Mouse (Mus musculus) T-cell, adult 2 months (primary cell): Measurements from ENCODE around the gene Itsn2.
A peak's percentile ranks its signal among the peaks of the same experiment; 100 is the strongest.
"Not testable (repeated sequence)": the region's sequence is repeated elsewhere in the genome, so short reads cannot be mapped to it uniquely, and the experiment has no call there.

Experiments
- DNase-seq: peaks from one replicate; pipeline ENCODE4 v3.0.0; 2022; ENCODE audit warnings: low spot score

Gene Itsn2

GRCm38 (mm10) chr12:4708881-4709604 lies 116.6 kb downstream of the Itsn2 start:
- DNase-seq: no peak

DNA sequence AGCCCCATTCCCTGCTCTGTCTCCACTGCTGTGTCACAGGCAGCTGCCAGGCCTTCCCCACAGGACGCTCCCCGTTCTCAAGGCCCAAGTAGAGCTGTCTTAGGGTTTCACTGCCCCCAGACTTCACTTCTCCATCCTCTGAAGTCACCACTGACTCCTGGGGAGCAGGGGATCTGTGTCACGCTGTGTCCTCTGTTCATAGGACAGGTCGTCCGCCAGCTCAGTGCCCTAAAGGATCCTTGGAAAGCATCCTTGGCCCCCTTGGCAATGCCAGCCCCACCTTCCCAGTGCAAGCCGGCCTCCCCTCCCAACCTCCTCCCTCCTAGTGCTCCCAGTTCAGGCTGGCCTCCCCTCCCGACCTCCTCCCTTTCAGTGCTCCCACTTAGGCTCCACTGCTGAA lies 117.5 kb downstream of the Itsn2 start:
- DNase-seq: no peak

GRCm38 (mm10) chr12:4713361-4713760 lies 120.9 kb downstream of the Itsn2 start:
- no peak for DNase-seq

- no peak for DNase-seq
These were observed 123.2 kb downstream of the Itsn2 start for GRCm38 (mm10) chr12:4715606-4716005.

GRCm38 (mm10) chr12:4717417-4717816 lies 125.0 kb downstream of the Itsn2 start:
- peak; percentile 34 for DNase-seq

GRCm38 (mm10) chr12:4719066-4719761 lies 126.8 kb downstream of the Itsn2 start:
- DNase-seq: no peak

GRCm38 (mm10) chr12:4719762-4720754 lies 127.6 kb downstream of the Itsn2 start:
- DNase-seq: no peak

- DNase-seq: no peak
These were observed 136.7 kb downstream of the Itsn2 start for GRCm38 (mm10) chr12:4729165-4729564.

GRCm38 (mm10) chr12:4731629-4732028 lies 139.2 kb downstream of the Itsn2 start:
- no peak for DNase-seq

- no peak for DNase-seq
These were observed 139.9 kb downstream of the Itsn2 start for GRCm38 (mm10) chr12:4732332-4732731.

- DNase-seq: no peak
These were observed 145.7 kb downstream of the Itsn2 start, which contains the start of gene Fam228a for GRCm38 (mm10) chr12:4738031-4738576. Gene Fam228a, minus strand, starts transcription at chr12:4738430.

GRCm38 (mm10) chr12:4740823-4741222 lies 148.4 kb downstream of the Itsn2 start:
- no peak for DNase-seq

- no peak for DNase-seq
These were observed 149.7 kb downstream of the Itsn2 start for GRCm38 (mm10) chr12:4742183-4742582.

GRCm38 (mm10) chr12:4744486-4744885 lies 152.0 kb downstream of the Itsn2 start:
- DNase-seq: no peak

GRCm38 (mm10) chr12:4754451-4754850 lies 162.0 kb downstream of the Itsn2 start:
- not testable (repeated sequence) for DNase-seq

GRCm38 (mm10) chr12:4757060-4757459 lies 164.6 kb downstream of the Itsn2 start:
- DNase-seq: no peak
